Mouse (Mus musculus): ENCODE measurements around the gene Cwf19l1. TPM values are rescaled to one million over a fixed set of nuclear protein-coding genes. Genes with fewer than 3 reads are reported as not detected.

Cwf19l1 gene
- polyA plus RNA-seq, 1 experiment: 3.5 TPM

DNA sequence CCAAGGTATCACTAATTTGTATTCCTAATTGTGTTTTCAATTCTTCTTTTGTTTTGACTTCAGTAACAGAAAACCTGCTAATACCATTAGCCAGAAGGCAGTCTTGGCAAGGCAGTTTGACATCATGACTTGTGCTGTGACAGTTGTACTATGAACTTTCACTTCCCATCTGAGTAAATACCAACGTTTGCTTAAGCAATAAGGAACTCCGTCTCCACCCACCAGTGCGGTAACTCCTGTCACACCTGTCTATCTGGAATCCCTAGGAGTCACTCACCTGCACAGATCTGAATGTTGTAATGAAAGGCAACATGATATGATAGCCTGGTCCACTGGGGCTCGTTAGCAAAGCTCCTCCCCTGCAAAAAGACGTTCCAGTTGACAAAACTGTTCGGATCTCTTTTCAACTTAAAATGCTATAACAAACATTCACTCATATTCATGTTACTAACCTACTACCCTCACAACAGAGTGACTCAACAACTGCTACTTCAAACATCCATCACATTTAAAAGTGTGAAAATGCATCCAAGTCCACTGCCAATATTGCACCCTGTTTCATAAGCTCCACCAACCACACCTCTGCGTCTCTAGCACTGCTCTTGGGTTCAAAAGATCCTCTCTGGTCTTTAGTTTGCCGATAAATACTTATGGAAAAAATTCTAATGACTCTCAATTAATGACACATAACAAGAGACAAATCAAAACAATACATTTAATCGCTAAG is 68.2 kb downstream of the Cwf19l1 start:
- no peaks in the 10 kb centered on the region for H3K9me3 ChIP-seq
- TF ChIP-seq GATA1 (IDR thresholded peaks at IDR 0.05; ENCODE audit: borderline replicate concordance, low read length) (no peak), FLI1 (IDR thresholded peaks at IDR 0.05; ENCODE audit: low read length) (no peak)
- peaks cover 52% of the 10 kb centered on the region for H3K36me3 ChIP-seq (replicated peaks; ENCODE audit: low read length)
- peak overlapping the region; percentile 3 for H3K4me3 ChIP-seq (replicated peaks)
- peaks cover 39% of the 10 kb centered on the region for H3K4me1 ChIP-seq
- H3K27me3 ChIP-seq (replicated peaks): no peaks in the 10 kb centered on the region

DNA sequence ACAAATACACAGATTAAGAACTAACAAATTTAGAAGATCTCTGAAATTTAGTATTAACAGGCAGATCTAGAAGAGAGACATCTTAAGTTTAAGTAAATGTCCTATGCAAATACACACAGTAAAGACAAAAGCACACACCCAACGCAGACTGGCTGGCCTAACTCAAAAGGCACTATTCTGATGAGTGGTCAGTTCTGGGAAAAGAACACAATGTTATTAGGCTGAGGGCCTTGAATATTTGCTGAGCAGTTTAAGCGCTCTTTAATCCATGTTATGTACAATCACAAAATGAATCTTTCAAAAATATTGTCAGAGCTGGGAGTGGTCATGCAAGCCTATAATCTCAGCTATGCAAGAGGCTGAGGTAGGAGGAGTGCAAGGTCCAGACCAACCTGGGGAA is 70.9 kb downstream of the Cwf19l1 start:
- peaks cover 62% of the 10 kb centered on the region for H3K36me3 ChIP-seq (replicated peaks; ENCODE audit: low read length)
- no peak overlapping the region for H3K4me3 ChIP-seq (replicated peaks)
- TF ChIP-seq FLI1 (IDR thresholded peaks at IDR 0.05; ENCODE audit: low read length): no peak
- no peak for TF ChIP-seq GATA1 (IDR thresholded peaks at IDR 0.05; ENCODE audit: borderline replicate concordance, low read length)
- H3K4me1 ChIP-seq: peaks cover 24% of the 10 kb centered on the region
- H3K27me3 ChIP-seq (replicated peaks): no peaks in the 10 kb centered on the region
- H3K9me3 ChIP-seq: no peaks in the 10 kb centered on the region

DNA sequence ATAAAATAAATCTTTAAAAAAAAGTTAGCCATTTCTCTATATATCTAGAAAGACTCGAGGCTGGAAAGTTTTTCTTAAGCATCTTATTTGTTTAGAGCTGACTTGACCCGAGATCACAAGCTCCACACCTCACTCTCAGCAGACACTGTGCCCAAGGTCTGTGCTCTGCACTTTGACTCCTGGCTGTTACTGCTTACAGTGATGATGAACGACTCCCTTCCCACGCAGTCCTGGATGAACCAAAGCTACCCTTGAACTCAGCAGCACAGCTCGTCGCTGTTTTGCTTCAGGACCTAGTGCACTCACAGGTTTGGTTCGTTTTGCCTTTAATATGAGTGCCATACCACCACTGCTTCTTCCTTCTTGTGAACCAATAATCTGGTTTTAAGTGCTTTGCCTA is 71.9 kb downstream of the Cwf19l1 start:
- peaks cover 16% of the 10 kb centered on the region for H3K4me1 ChIP-seq
- no peak overlapping the region for H3K4me3 ChIP-seq (replicated peaks)
- no peaks in the 10 kb centered on the region for H3K9me3 ChIP-seq
- H3K36me3 ChIP-seq (replicated peaks; ENCODE audit: low read length): peaks cover 72% of the 10 kb centered on the region
- TF ChIP-seq GATA1 (IDR thresholded peaks at IDR 0.05; ENCODE audit: borderline replicate concordance, low read length) (no peak), FLI1 (IDR thresholded peaks at IDR 0.05; ENCODE audit: low read length) (no peak)
- no peaks in the 10 kb centered on the region for H3K27me3 ChIP-seq (replicated peaks)

DNA sequence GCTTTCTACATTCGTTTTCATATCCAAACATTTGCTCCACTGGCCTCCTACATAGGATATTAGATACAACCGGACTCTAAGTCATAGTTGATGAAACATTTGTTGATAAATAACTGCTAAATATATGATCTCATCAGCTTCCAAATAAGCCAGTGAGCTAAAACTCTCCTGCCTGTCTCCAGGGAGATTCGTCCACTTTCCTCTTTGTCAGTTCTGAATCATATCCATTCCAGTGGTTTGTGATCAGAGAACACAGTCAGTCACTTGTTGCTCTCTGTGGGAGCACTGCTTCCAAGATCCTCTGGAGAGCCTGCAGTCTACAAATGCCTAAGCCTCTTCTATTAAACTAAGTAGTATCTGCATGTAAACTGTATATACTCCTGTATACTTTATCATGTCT is 75.5 kb downstream of the Cwf19l1 start:
- TF ChIP-seq GATA1 (IDR thresholded peaks at IDR 0.05; ENCODE audit: borderline replicate concordance, low read length): no peak
- TF ChIP-seq FLI1 (IDR thresholded peaks at IDR 0.05; ENCODE audit: low read length): no peak
- H3K27me3 ChIP-seq (replicated peaks): no peaks in the 10 kb centered on the region
- H3K36me3 ChIP-seq (replicated peaks; ENCODE audit: low read length): peaks cover 88% of the 10 kb centered on the region
- H3K4me3 ChIP-seq (replicated peaks): no peak overlapping the region
- H3K4me1 ChIP-seq: no peaks in the 10 kb centered on the region
- no peaks in the 10 kb centered on the region for H3K9me3 ChIP-seq

Other genes starting within 250 kb of the Cwf19l1 start
- gene Dnmbp, start 195.7 kb downstream of the Cwf19l1 start, polyA plus RNA-seq (2012; ENCODE audit: insufficient read depth, low replicate concordance): 0.70 and 2.0 TPM in 2 replicates
- gene Cpn1, start 149.3 kb downstream of the Cwf19l1 start, polyA plus RNA-seq (2012; ENCODE audit: insufficient read depth, low replicate concordance): not detected in 2 replicates
- not detected in 2 replicates for gene Cyp2c23, start 106.7 kb downstream of the Cwf19l1 start, polyA plus RNA-seq (2012; ENCODE audit: insufficient read depth, low replicate concordance)
- gene Erlin1, start 66.1 kb downstream of the Cwf19l1 start, polyA plus RNA-seq (2012; ENCODE audit: insufficient read depth, low replicate concordance): 2.2 TPM in 1 of 2 replicates, not detected in the other
- gene Chuk, start 28.4 kb downstream of the Cwf19l1 start, polyA plus RNA-seq (2012; ENCODE audit: insufficient read depth, low replicate concordance): 4.1 and 4.9 TPM in 2 replicates
- gene Bloc1s2, start 10.6 kb upstream of the Cwf19l1 start, polyA plus RNA-seq (2012; ENCODE audit: insufficient read depth, low replicate concordance): 29.4 and 133 TPM in 2 replicates
- 0.11 TPM in 1 of 2 replicates, not detected in the other for gene Pkd2l1, start 56.6 kb upstream of the Cwf19l1 start, polyA plus RNA-seq (2012; ENCODE audit: insufficient read depth, low replicate concordance)
- not detected in 2 replicates for gene Scd3, start 67.4 kb upstream of the Cwf19l1 start, polyA plus RNA-seq (2012; ENCODE audit: insufficient read depth, low replicate concordance)
- 6.4 and 14.5 TPM in 2 replicates for gene Scd2, start 157.8 kb upstream of the Cwf19l1 start, polyA plus RNA-seq (2012; ENCODE audit: insufficient read depth, low replicate concordance)
- not detected in 2 replicates for gene Scd4, start 197.2 kb upstream of the Cwf19l1 start, polyA plus RNA-seq (2012; ENCODE audit: insufficient read depth, low replicate concordance)